Mouse (Mus musculus) testis, adult 2 months (tissue): ENCODE measurements around the gene Oasl1. TPM values are rescaled to one million over a fixed set of nuclear protein-coding genes. Genes with fewer than 3 reads are reported as not detected.

Experiments
- H3K27ac ChIP-seq: fragments of 200-500 bp; 2 replicates; pipeline ENCODE4 v1.5.1; 2012; ENCODE audit warnings: low read depth, low read length; ENCODE audit not compliant: control insufficient read depth, insufficient read depth
- H3K27me3 ChIP-seq: fragments of 200-500 bp; 2 replicates; pipeline ENCODE4 v1.6.1; 2012; ENCODE audit warnings: mild to moderate bottlenecking, low read length, moderate library complexity; ENCODE audit not compliant: control insufficient read depth, insufficient read depth
- H3K36me3 ChIP-seq: fragments of 200-500 bp; 2 replicates; pipeline ENCODE4 v1.6.1; 2012; ENCODE audit warnings: mild to moderate bottlenecking, low read length; ENCODE audit not compliant: control insufficient read depth, insufficient read depth
- H3K4me1 ChIP-seq: fragments of 200-500 bp; 2 replicates; pipeline ENCODE4 v1.6.1; 2012; ENCODE audit warnings: low read length; ENCODE audit not compliant: control insufficient read depth, insufficient read depth
- H3K4me3 ChIP-seq: fragments of 200-500 bp; 2 replicates; pipeline ENCODE4 v1.5.1; 2012; ENCODE audit warnings: low read depth, mild to moderate bottlenecking, low read length, moderate library complexity, mixed read lengths; ENCODE audit not compliant: control insufficient read depth
- CTCF ChIP-seq: fragments of 200-500 bp; IDR thresholded peaks from 2 replicates; pipeline ENCODE4 v1.5.1; 2012; ENCODE audit warnings: low read depth, mild to moderate bottlenecking, inconsistent platforms, low read length, moderate library complexity; ENCODE audit not compliant: control insufficient read depth, insufficient read depth, insufficient replicate concordance
- POLR2A ChIP-seq: fragments of 200-500 bp; IDR thresholded peaks from 2 replicates; pipeline ENCODE4 v1.6.1; 2012; ENCODE audit warnings: low read depth, mild to moderate bottlenecking, inconsistent platforms, low read length, moderate library complexity; ENCODE audit not compliant: control insufficient read depth
- polyA plus RNA-seq: library from polyadenylated mRNA; depleted of rRNA; stranded (reverse); fragments of >200 nt; gene quantifications from 2 replicates; pipeline ENCODE4 v1.2.3, GENCODE M21; 2012

The Oasl1 gene
- polyA plus RNA-seq, 1 experiment = 3.0 TPM

GRCm38 (mm10) chr5:114888995-114889394 lies 34.0 kb upstream of the Oasl1 start:
- no peak for TF ChIP-seq CTCF
- no peak for TF ChIP-seq POLR2A
- Histone ChIP-seq H3K36me3 (no peaks in the 10 kb centered on the region), H3K4me3 (no peak overlapping the region), H3K27me3 (no peaks in the 10 kb centered on the region), H3K4me1 (no peaks in the 10 kb centered on the region), H3K27ac (no peak overlapping the region)

GRCm38 (mm10) chr5:114895542-114895941 lies 27.5 kb upstream of the Oasl1 start:
- no peak overlapping the region for H3K4me3 ChIP-seq
- no peak overlapping the region for H3K27ac ChIP-seq
- H3K36me3 ChIP-seq = no peaks in the 10 kb centered on the region
- H3K4me1 ChIP-seq = peaks cover 4% of the 10 kb centered on the region; the same call in 1 of the 2 replicates
- no peaks in the 10 kb centered on the region for H3K27me3 ChIP-seq
- TF ChIP-seq CTCF (no peak), POLR2A (no peak)

GRCm38 (mm10) chr5:114896688-114897373 lies 26.2 kb upstream of the Oasl1 start, which contains the start of gene Oasl2:
TSS of gene Oasl2 (plus strand) at chr5:114896936.
- Histone ChIP-seq H3K27ac (peak within 1 kb of the TSS; percentile 65), H3K36me3 (no peaks in the 10 kb centered on the region), H3K4me1 (peaks cover 4% of the 10 kb centered on the region; the same call in 1 of the 2 replicates), H3K27me3 (no peaks in the 10 kb centered on the region), H3K4me3 (peak within 1 kb of the TSS; percentile 30)
- no peak for TF ChIP-seq POLR2A
- no peak for TF ChIP-seq CTCF

- H3K27me3 ChIP-seq = no peaks in the 10 kb centered on the region
- peak overlapping the region; percentile 30 for H3K4me3 ChIP-seq
- no peak for TF ChIP-seq POLR2A
- TF ChIP-seq CTCF = no peak
- no peaks in the 10 kb centered on the region for H3K36me3 ChIP-seq
- peak overlapping the region; percentile 65 for H3K27ac ChIP-seq
- peaks cover 4% of the 10 kb centered on the region; the same call in 1 of the 2 replicates for H3K4me1 ChIP-seq
Measured at GRCm38 (mm10) chr5:114897374-114897793, 25.7 kb upstream of the Oasl1 start.

- TF ChIP-seq POLR2A = no peak
- TF ChIP-seq CTCF = no peak
- H3K27ac ChIP-seq = no peak overlapping the region
- H3K4me1 ChIP-seq = peaks cover 4% of the 10 kb centered on the region; the same call in 1 of the 2 replicates
- no peaks in the 10 kb centered on the region for H3K36me3 ChIP-seq
- no peaks in the 10 kb centered on the region for H3K27me3 ChIP-seq
- no peak overlapping the region for H3K4me3 ChIP-seq
Measured at GRCm38 (mm10) chr5:114898857-114899256, 24.2 kb upstream of the Oasl1 start.

- TF ChIP-seq POLR2A (no peak), CTCF (peak; percentile 54; the same call in 1 of the 2 replicates)
- H3K4me1 ChIP-seq = peaks cover 2% of the 10 kb centered on the region; the same call in 1 of the 2 replicates
- H3K4me3 ChIP-seq = no peak overlapping the region
- no peaks in the 10 kb centered on the region for H3K27me3 ChIP-seq
- no peak overlapping the region for H3K27ac ChIP-seq
- H3K36me3 ChIP-seq = no peaks in the 10 kb centered on the region
Measured at GRCm38 (mm10) chr5:114902413-114902812, 20.6 kb upstream of the Oasl1 start.

GRCm38 (mm10) chr5:114908598-114909305 lies 14.3 kb upstream of the Oasl1 start:
- TF ChIP-seq CTCF = no peak
- no peak for TF ChIP-seq POLR2A
- Histone ChIP-seq H3K4me1 (peaks cover 4% of the 10 kb centered on the region), H3K27me3 (no peaks in the 10 kb centered on the region), H3K36me3 (no peaks in the 10 kb centered on the region), H3K4me3 (no peak overlapping the region; the same call in 1 of the 2 replicates), H3K27ac (no peak overlapping the region)
